Mouse (Mus musculus) heart, postnatal 25 days (tissue): Measurements from ENCODE around the gene Tfeb. TPM values are rescaled to one million over a fixed set of nuclear protein-coding genes. Genes with fewer than 3 reads are reported as not detected.
A peak's percentile ranks its signal among the peaks of the same experiment; 100 is the strongest.

Source experiments
- DNase-seq: peaks from one replicate; pipeline ENCODE4 v3.0.0; 2022; ENCODE audit warnings: low spot score
- intact Hi-C: fragments of 180-260 bp; cut with DNase I; formaldehyde crosslinking; loops from one replicate; pipeline ENCODE4 v1.15.1; 2025
- total RNA-seq, 2 experiments: library from RNA; stranded (reverse); gene quantifications; 2 replicates each; pipeline ENCODE4 v1.2.3; 2021

Gene Tfeb
- total RNA-seq, 2 experiments from 2014 or later, result 40.8 to 45.7 TPM

DNA sequence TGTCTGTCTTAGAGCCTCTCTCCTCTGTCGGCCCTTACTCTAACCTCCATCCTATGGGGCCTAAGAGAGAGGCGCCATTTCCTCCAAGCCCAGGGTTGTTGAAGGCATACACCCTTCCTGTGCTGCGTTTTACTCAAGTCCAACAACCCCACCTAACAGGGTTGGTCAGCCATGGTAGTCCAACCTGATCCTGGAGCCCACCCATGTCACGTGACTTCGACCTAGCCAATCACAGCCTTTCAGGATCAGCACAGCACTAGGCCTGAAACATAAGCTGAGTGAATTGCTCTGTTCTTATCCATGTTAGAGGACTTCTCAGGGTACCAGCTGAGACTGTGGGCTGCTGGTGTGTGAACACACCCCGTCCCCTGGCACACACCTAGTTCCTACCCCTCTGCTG lies 75.4 kb downstream of the Tfeb start:
- intact Hi-C loops, result no loop called here
- no peak for DNase-seq

DNA sequence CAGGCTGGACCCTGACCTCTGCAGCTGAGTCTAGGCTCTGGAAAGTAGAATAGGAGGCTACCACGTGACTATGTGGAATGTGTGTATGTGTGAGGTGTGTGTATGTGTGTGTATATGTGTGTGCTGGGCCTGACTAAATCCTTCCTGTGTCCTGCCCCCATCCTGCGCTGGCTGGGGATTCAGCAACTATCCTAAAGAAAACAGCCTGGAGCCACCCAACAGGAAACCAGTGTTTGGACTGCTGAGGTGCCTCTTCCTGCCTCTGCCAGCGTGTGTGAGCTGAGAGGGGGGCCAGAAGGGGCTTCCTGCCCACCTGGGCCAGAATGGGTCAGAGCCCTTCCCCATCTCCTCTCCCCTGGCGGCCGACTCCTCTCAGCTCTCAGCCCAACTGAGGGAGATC lies 76.8 kb downstream of the Tfeb start:
- no peak for DNase-seq
- intact Hi-C loops, result no loop called here

DNA sequence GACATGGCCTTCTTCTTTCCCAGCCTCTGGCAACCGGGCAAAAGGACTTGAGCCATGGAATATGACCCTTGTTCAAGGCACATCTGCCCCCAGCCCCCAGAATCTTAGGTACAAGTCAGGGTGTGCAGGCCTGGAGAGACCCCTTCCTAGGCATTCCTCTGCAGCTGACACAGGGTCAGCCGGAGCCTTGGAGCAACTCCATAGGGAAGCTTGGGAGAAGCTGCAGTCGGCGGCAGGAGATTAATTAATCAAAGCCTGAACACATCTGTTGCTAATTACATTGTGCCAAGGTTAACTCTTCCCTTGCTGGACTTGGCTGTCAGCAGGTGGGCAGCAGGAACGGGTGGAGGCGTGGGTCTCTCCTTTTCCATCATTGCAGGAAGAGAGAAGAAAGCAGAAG lies 77.7 kb downstream of the Tfeb start:
- DNase-seq, result no peak
- intact Hi-C loops, result no loop called here

DNA sequence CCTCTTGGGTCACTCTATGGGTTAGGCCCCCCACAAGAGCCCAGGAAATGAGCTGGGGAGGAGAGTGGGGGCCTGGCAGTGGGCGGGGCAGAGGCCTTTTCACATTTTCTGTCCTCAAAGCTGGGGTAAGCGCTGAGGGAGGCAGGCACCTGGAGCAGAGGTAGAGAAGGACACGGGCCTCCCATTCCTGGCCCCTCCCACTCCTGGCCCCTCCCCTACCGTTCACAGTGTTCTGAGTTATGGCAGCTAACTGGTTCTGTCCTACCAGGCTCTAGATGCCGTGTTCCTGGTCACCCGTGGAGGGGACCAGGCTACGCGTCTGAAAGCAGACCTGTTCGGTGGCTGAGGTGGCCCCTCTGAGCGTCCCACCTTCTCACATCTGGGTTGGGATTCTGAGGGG lies 78.6 kb downstream of the Tfeb start:
- no peak for DNase-seq
- intact Hi-C loops, result no loop called here

DNA sequence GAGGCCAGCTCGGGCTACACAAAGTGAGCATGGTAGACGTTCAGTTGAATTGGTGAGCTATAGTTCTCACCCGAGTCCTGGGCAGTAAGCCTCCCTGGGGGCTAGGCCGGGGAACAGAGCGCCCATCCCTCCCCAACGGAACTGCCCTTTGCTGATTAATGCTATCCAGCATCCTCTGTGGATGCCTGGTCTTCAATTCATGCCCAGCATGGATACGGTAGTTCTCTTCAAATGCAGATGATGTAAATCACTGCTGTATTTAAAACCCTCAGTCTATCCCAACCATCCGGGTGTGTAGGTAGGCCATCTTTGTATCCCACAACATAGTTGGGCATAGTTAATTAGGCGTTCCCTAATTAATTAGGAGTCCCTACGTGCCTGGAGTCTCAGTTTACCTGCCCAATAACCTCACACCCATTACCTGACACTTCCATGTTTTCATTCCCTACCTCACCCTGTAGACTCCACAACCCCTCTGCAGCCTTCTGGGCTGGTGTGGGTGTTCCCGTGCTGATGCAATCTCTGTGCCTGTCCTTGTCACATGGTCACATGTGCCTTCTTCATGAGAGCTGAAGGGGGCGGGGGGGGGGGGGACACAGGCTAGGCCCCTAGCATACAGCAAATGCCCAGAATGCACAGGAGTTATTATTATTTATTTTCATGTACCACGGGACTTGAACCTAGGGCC lies 81.4 kb downstream of the Tfeb start:
- intact Hi-C loops, result no loop called here
- DNase-seq, result no peak

DNA sequence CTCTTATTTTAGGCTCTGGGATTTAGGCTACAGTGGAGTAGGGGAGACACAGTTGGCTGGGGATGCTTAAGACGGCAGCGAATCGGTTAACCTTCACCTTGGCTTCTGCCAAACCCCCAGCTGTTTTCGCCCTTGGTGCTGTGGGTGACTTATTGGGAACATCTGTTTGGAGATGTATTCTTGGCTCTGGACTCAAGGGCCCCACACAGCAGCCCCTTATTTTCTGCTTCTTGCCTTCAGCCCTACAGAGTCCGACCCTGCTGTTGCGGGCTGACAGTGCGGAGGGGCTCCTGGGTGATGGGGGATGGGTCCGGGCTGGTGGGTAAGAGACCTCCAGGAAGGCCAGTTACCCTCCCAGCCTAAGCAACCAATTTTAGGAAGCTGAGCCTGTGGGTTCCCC lies 84.5 kb downstream of the Tfeb start:
- DNase-seq, result no peak
- intact Hi-C loops, result no loop called here

DNA sequence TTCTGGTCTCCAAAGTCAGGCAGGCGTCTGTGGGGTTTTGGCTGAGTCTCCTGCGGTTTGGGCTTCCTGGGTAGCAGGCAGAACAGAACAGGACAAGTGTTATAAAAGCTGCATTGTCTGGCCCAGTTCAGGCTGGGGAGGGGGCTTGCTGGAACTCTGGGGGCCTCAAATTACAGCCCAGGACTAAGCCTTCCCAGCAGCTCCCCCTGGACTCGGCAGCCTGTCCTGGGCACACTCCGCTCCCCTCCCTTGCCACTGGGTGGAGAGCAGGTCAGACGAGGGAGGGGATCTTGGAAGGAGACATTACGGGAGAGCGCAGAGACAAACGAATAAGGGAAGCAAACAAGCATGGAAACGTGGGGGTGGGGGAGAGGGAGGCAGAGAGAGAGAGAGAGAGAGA lies 94.3 kb downstream of the Tfeb start:
- intact Hi-C loops, result no loop called here
- no peak for DNase-seq

DNA sequence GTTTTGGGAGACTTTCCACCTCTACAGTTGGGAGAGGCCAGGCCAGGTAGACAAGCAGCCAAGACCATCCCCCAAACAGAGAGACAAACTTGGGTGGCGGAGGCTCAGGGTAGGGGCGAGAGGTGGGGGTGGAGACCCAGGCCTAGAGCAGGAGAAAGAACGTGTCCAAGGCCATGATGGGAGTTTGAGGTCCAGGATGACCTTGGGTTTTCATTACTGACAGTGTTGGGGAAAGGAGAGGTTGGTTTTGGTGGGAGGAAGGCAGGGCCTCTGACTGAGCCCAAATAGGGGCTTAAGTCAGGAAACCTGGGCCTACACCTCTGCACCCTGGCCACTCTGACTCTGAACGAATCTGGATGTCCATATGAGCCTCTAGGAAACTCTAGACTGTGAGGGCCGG lies 94.9 kb downstream of the Tfeb start:
- no peak for DNase-seq
- intact Hi-C loops, result no loop called here

DNA sequence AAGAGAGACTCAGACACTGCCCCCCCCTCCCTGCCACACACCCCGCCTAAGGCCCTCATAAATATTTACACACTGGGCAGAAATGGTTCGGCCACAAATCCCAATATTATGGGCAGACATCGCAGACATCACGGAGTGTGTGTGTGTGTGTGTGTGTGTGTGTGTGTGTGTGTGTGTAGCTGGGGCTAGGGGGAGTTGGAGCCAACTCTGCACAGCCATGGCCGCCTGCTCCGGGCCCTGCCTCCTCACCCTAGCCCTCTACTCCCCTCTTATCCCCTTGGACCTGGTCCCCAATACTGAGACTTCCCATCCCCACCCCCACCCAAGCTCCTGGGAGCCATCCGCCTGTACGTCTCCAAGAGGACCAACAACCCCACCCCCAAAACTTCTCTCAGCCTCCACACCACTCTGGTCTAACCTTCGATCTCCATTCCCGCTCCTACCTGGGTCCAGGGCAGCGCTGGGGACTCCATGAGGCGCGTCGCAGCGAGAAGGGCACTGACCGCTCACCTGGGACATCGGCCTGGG lies 95.7 kb downstream of the Tfeb start:
- no peak for DNase-seq
- intact Hi-C loops, result no loop called here

DNA sequence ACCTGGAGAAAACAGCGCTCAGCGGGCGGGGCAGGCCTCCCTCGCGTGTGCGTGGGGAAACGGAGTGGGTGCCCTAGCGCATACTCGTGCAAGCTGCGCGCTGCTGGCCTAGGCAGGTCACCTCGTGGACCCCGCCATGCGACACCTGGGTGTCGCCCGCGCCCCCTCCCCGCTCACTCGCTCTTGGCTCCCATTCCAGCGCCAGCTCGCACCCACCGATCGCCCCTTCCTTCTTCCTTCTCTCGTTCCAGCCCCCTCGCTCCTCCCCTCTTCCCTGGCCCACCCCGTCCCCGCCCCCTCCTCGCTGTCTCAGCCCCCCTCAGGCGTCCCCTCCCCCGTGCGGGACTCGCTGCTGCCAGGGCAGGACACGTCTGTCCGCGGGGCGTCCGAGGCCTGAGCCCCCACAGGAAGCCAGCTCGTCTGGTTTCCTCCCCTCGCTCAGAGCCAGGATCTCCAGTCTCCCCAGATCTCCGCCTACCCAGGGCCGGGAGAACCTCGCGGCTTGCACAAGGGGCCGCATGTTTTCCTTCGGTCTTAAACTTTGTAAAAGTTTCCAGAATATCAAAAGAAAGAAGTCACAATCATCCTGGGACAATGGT lies 96.3 kb downstream of the Tfeb start:
- intact Hi-C loops, result no loop called here
- DNase-seq, result peak; percentile 43

DNA sequence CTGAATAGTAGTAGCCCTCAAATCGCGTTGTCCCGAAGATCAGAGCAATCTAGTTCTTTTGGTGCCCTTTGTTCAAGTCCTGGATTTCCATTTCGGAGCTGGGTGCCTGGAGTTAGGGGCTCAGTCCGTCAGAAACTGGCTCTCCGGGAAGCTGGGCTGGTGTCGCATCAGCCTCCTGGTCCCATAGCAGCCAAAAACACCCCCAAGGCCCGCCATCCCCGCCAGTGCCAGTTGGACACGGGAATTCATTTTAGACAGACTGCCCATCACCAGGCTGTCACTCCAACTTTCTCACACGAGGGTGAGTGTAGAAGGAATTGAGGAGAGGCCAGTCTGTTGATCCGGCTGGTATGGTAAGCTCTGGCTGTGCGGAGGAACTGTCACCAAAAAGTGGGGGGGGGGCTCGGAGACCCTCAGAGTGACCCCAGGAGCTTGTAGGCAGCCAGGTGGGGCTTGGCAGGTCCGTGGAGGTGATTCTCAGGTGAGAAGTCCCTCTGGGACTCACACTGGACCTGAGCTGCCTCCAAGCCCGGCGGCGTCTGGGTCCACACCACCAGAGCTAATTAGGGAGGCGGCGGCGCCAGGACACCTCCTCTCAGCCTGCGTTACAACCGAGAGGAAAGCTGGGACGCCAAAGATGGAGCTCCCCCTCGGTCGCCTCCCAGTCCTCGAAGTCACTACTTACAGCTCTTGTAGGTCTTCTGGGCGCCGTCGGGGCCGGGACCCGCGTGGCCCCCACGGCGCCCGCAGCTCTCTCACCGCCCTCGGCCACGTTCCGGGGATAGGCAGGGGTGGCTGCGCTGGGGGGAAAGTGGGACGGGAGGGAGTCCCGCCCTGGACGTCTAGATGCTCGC lies 97.0 kb downstream of the Tfeb start:
- no peak for DNase-seq
- intact Hi-C loops, result no loop called here

DNA sequence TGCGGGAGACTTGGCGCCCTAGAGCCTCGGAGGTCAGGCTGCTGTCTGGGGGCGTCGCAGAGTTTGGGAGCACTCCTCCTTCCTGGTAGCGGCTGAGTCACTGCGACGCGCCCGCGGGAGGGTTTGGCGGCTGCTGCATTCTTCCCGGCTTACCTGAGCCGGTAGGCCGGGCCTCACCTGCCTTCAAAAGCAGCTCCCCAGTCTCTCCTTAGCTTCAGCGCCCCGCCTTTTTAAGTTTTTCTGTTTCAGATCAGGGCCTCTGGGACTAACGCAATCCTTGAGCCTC lies 97.6 kb downstream of the Tfeb start, which contains the start of gene Mdfi:
Mdfi (minus strand) TSS at position 210 of the 286 bp plus-strand sequence.
- no peak for DNase-seq
- intact Hi-C loops, result no loop called here

DNA sequence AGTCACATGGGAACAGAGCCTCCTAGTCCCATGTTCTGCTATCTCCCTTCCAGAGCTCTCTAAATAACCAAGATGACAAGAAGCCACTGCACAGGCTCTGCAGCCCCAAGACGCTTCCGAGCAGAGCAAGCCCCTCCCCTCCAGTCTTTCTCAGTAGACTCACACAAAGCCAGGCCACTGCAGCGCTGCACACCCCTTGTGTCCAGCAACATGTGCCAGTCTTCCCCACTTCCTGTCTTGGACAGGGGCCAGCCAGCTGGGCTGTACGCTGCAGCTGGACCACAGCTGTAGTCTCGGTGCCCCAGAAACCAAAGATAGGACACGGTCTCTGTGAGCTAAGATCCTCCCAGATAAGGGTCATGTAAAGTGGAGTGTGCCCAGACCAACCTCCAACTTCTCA lies 101.0 kb downstream of the Tfeb start:
- intact Hi-C loops, result no loop called here
- no peak for DNase-seq

DNA sequence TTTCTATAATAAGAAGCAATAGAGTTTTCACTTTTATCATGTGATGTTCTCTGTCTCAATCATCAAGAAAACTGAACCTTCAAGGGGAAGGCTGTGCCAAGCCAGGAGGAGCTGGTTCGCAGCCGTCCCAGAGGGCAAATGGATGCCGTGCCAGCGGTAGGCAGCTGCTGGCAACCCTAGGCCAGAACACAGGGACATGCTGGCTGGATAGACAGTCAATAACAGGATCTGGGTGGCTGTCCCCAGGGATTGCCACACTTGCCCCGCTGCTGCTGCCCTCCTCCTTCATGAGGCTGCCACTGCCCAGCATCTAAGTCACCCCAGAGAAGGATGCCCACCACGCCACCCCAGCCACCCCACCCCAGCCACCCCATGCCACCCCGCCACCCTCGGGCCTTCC lies 104.7 kb downstream of the Tfeb start:
- intact Hi-C loops, result no loop called here

More for the DNA sequence above, 104.7 kb downstream of the Tfeb start:
- no peak for DNase-seq

Other genes with a start within 250 kb of the Tfeb start
- gene Taf8, start 234.7 kb upstream of the Tfeb start, total RNA-seq, result 10 to 100 TPM in 1 of 2 experiments, 1 to 10 TPM in 1; 10.0 to 11.4 TPM
- 10 to 100 TPM; 75.6 to 87.9 TPM for gene Ccnd3, start 232.0 kb upstream of the Tfeb start, total RNA-seq
- gene Bysl, start 125.5 kb upstream of the Tfeb start, total RNA-seq, result 10 to 100 TPM; 15.0 to 15.8 TPM
- 10 to 100 TPM; 18.3 to 20.1 TPM for gene Med20, start 125.4 kb upstream of the Tfeb start, total RNA-seq
- 1 to 10 TPM; 2.3 to 2.5 TPM for gene Gm20517, start 125.4 kb upstream of the Tfeb start, total RNA-seq
- 1 to 10 TPM; 3.3 to 4.0 TPM for gene Usp49, start 106.3 kb upstream of the Tfeb start, total RNA-seq
- 100 to 1,000 TPM; 121 to 131 TPM for gene Tomm6, start 48.6 kb upstream of the Tfeb start, total RNA-seq
- 1 to 10 TPM; 4.9 to 5.2 TPM for gene Frs3, start 48.0 kb upstream of the Tfeb start, total RNA-seq
- 1 to 10 TPM in 1 of 2 experiments, under 1 TPM in 1; 0.55 to 1.0 TPM for gene Gm21981, start 42.6 kb upstream of the Tfeb start, total RNA-seq
- 1 to 10 TPM; 3.8 to 5.6 TPM for gene Prickle4, start 42.3 kb upstream of the Tfeb start, total RNA-seq
- gene Pgc, start 10.2 kb upstream of the Tfeb start, total RNA-seq, result not detected
- gene Mdfi, start 97.7 kb downstream of the Tfeb start, total RNA-seq, result 1 to 10 TPM; 2.4 TPM
- gene Foxp4, start 187.6 kb downstream of the Tfeb start, total RNA-seq, result 1 to 10 TPM; 9.4 to 9.6 TPM